Mouse (Mus musculus) liver, embryonic 13.5 days (tissue): ENCODE data around the gene Mtor. TPM values are rescaled to one million over a fixed set of nuclear protein-coding genes. Genes with fewer than 3 reads are reported as not detected.

Experiments
- ATAC-seq: fragments of 200-750 bp; cut with Nextera tagmentation; 2 replicates; pipeline ENCODE4 v1.8.0; 2017; ENCODE audit warnings: low read depth, mild to moderate bottlenecking, moderate number of reproducible peaks, moderate library complexity
- DNase-seq: peaks from one replicate; pipeline ENCODE4 v3.0.0; 2022
- H3K27ac ChIP-seq: fragments of 300-500 bp; sonication (generic); 2 replicates; pipeline ENCODE4 v1.5.1; 2015; ENCODE audit warnings: moderate library complexity, mild to moderate bottlenecking, inconsistent platforms
- H3K27me3 ChIP-seq: fragments of 300-500 bp; sonication (generic); 2 replicates; pipeline ENCODE4 v1.6.1; 2015; ENCODE audit warnings: mild to moderate bottlenecking, inconsistent platforms
- H3K36me3 ChIP-seq: fragments of 300-500 bp; sonication (generic); 2 replicates; pipeline ENCODE4 v1.6.1; 2015; ENCODE audit warnings: mild to moderate bottlenecking, inconsistent platforms
- H3K4me1 ChIP-seq: fragments of 300-500 bp; sonication (generic); replicated peaks from 2 replicates; pipeline ENCODE4 v1.6.1; 2015; ENCODE audit warnings: inconsistent platforms
- H3K4me2 ChIP-seq: fragments of 300-500 bp; sonication (generic); 2 replicates; pipeline ENCODE4 v1.6.1; 2015; ENCODE audit warnings: inconsistent platforms, mild to moderate bottlenecking, moderate library complexity
- H3K4me3 ChIP-seq: fragments of 300-500 bp; sonication (generic); replicated peaks from 2 replicates; pipeline ENCODE4 v1.5.1; 2015; ENCODE audit warnings: mild to moderate bottlenecking, inconsistent platforms
- H3K9ac ChIP-seq: fragments of 300-500 bp; sonication (generic); 2 replicates; pipeline ENCODE4 v1.6.1; 2015; ENCODE audit warnings: mild to moderate bottlenecking, inconsistent platforms
- H3K9me3 ChIP-seq: fragments of 300-500 bp; sonication (generic); replicated peaks from 2 replicates; pipeline ENCODE4 v1.6.1; 2016; ENCODE audit warnings: inconsistent platforms
- WGBS: fragments of 180-500 bp; shearing (Covaris S2); methylation state at CpG from one replicate; pipeline ENCODE4 v1.1.7; 2015; ENCODE audit not compliant: insufficient replicate concordance; 5-methylcytosine and 5-hydroxymethylcytosine counted together
- polyA plus RNA-seq: library from polyadenylated mRNA; unstranded; fragments of >200 nt; fragmentation: Nextera tagmentation; extraction: Ambion mirVana; gene quantifications from 2 replicates; pipeline ENCODE4 v1.2.1, GENCODE M21; 2015

Gene Mtor
- polyA plus RNA-seq, 1 experiment from 2014 or later, result 9.0 TPM

DNA sequence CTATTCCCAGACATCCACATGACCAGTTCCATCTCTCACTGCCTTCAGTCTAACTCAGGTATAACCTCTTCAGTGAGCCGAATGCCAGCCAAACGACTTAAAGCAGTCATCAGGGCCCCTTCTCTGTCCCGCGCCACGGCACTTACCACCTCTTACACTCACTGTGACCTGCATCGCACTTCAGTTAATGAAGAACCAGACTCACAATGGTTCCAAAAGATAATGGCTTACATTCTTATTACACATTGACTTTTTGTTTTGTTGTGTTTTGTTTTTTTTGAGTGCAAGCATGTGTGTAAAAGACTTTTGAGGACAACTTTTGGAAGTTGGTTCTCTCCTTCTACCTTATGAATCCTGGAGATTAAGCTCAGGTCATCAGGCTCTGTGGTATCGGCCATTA is 5.8 kb upstream of the Mtor start:
- WGBS, result 80% methylated on average over 7 of the region's 7 CpGs
- no peaks in the 10 kb centered on the region for H3K27me3 ChIP-seq
- H3K9ac ChIP-seq, result no peak overlapping the region
- peak overlapping the region; percentile 96 for H3K4me2 ChIP-seq
- DNase-seq (no peak), ATAC-seq (no peak)
- H3K9me3 ChIP-seq, result no peaks in the 10 kb centered on the region
- 0 out of 2 replicates have a peak overlapping the region, but pooled peaks have one; percentile 13 for H3K4me3 ChIP-seq
- no peak overlapping the region for H3K27ac ChIP-seq
- H3K4me1 ChIP-seq, result peaks cover 48% of the 10 kb centered on the region
- peaks cover 15% of the 10 kb centered on the region for H3K36me3 ChIP-seq

DNA sequence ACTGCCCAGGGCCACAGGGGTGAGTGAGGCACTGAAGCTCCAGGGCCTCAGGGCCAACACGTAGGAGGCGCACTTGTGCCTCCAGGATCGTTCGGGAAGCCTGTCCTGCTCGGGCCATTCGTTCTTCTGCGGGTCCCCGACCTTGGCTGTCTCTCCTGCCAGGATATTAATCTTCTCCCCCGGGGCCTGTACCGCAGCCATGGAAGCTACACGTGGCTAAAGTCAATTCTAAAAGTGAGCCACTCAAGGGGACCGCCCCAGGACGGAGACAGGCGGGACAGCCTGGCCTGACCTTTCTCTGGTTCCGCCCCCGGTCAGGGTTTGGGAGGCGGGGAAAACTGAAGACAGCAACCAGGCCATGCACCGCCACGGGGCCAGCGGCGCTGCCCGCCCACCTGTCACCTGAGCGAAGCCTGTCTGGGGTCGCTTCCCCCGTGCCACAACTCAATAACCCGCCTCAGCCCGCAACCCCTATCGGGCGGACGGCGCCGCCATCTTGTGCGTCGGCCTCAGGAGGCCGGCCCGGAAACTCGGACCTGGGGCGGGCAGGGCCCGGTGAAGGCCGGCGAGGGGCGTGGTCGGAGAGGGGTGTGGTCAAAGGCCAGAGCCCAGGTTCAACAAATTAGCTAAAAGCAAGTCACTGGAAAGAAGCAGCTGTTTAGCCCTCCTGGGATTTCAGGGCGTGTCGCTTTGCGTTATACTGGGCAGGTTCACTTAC is 4.0 kb upstream of the Mtor start, which contains the start of gene Ubiad1:
Gene Ubiad1 (minus strand): TSS at position 522 of the 718 bp plus-strand sequence.
- Histone ChIP-seq H3K9ac (peak within 1 kb of the TSS; percentile 82), H3K4me1 (peaks cover 51% of the 10 kb centered on the region), H3K4me3 (peak within 1 kb of the TSS; percentile 80), H3K4me2 (peak within 1 kb of the TSS; percentile 96), H3K27ac (peak within 1 kb of the TSS; percentile 81), H3K27me3 (no peaks in the 10 kb centered on the region), H3K36me3 (peaks cover 8% of the 10 kb centered on the region), H3K9me3 (no peaks in the 10 kb centered on the region)
- WGBS, result under 1% methylated on average over 46 of the region's 46 CpGs
- DNase-seq (peak; percentile 80), ATAC-seq (peak; percentile 73)

GRCm38 (mm10) chr4:148448853-148449245 is 438 bp downstream of the Mtor start:
- peak; percentile 47 for DNase-seq

GRCm38 (mm10) chr4:148453707-148454106 is 5.3 kb downstream of the Mtor start:
- DNase-seq, result no peak
- H3K9me3 ChIP-seq, result no peaks in the 10 kb centered on the region
- H3K36me3 ChIP-seq, result peaks cover 66% of the 10 kb centered on the region
- no peak overlapping the region for H3K27ac ChIP-seq
- H3K4me3 ChIP-seq, result no peak overlapping the region
- peaks cover 12% of the 10 kb centered on the region for H3K4me1 ChIP-seq
- H3K4me2 ChIP-seq, result no peak overlapping the region
- WGBS, result 91% methylated on average over 11 of the region's 11 CpGs
- H3K27me3 ChIP-seq, result no peaks in the 10 kb centered on the region
- H3K9ac ChIP-seq, result no peak overlapping the region
- ATAC-seq, result no peak

More at GRCm38 (mm10) chr4:148448853-148449245, 438 bp downstream of the Mtor start:
- Histone ChIP-seq H3K4me1 (peaks cover 33% of the 10 kb centered on the region), H3K4me3 (peak overlapping the region; percentile 96), H3K36me3 (peaks cover 18% of the 10 kb centered on the region), H3K9ac (peak overlapping the region; percentile 94), H3K27me3 (no peaks in the 10 kb centered on the region), H3K4me2 (peak overlapping the region; percentile 87), H3K9me3 (no peaks in the 10 kb centered on the region), H3K27ac (peak overlapping the region; percentile 74)
- under 1% methylated on average over 15 of the region's 15 CpGs for WGBS
- peak; percentile 11; the same call in 1 of the 2 replicates for ATAC-seq

DNA sequence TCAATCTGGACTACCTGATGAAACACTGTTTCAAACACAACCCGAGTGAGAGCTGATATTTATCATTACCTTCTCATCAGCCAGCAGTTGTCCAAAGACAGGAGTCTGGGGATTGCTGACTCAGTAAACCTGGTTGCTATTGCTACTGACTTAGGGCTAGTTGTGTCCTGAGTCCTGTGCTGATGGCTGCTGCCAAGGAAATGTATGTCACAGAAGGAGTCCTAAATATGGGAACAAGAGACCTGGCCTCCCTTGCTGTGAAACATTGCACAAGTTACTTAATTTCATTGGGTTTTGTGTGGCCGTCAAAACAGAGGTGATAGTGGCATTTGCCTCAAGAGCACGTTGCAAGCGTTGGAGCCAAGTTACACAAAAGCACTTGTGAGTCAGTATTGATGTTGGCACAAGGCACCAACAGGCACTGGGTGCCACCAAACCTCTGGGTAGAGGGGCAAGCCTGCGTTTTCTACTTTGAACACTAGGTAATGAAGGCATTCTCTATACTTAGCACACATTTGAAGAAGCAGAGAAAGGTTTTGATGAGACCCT is 7.1 kb downstream of the Mtor start:
- Histone ChIP-seq H3K9me3 (no peaks in the 10 kb centered on the region), H3K4me1 (no peaks in the 10 kb centered on the region), H3K4me3 (no peak overlapping the region), H3K36me3 (peaks cover 83% of the 10 kb centered on the region), H3K9ac (no peak overlapping the region), H3K4me2 (no peak overlapping the region), H3K27me3 (no peaks in the 10 kb centered on the region), H3K27ac (no peak overlapping the region)
- 77% methylated on average over 5 of the region's 5 CpGs for WGBS
- DNase-seq, result no peak
- no peak for ATAC-seq

DNA sequence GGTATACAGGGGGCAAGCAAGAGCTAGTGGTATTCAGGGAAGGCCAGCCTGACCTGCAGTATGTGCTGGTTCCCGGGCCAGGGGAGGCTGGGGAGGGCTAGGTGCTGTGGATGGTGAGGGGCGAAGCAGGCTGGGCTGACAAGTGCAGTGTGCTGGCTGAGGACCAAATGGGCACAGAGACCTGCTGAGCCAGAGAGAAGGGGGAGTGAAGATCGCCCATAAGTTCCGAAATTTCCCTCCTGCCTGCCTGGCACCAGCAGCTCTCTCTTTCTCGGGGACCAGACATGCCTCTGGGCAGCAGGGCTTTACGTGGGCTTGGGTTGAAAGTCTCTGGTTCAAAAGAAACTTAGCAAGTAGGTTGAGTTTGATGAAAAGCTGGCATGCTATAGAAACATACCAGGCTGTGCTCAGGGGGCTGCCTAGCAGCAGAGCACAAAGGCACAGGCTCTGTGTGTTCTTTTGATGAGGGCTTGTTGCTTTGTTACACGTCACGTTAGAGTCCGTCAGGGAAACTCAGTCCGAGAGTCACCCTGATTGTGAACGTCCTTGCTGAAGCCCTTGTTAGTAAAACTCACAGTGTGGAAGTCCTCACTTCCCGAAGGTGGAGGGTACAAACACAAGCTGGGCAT is 12.4 kb downstream of the Mtor start:
- Histone ChIP-seq H3K4me1 (no peaks in the 10 kb centered on the region), H3K4me2 (no peak overlapping the region), H3K9ac (no peak overlapping the region), H3K27ac (no peak overlapping the region), H3K9me3 (no peaks in the 10 kb centered on the region), H3K36me3 (peaks cover 95% of the 10 kb centered on the region), H3K27me3 (no peaks in the 10 kb centered on the region), H3K4me3 (no peak overlapping the region)
- 89% methylated on average over 12 of the region's 12 CpGs for WGBS
- no peak for DNase-seq
- ATAC-seq, result no peak

DNA sequence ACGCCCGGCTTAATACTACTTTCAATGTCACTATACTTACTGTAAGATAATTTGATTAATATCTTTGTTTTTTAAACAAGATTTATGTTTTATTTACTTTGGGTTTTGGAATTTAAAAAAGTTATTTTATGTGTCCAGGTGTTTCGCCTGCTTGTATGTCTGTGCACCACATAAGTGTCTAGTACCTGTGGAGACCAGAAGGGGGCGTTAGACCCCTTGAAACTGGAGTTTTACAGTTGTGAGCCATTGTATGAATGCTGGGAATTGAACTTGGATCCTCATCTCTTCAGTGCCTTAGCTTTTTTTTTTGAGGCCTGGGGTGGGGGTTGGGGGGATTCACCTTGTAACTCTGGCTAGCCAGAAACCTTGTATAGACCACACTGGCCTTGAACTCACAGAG is 13.4 kb downstream of the Mtor start:
- no peak overlapping the region for H3K4me2 ChIP-seq
- DNase-seq (no peak), ATAC-seq (no peak)
- no peak overlapping the region for H3K9ac ChIP-seq
- H3K36me3 ChIP-seq, result peaks cover 95% of the 10 kb centered on the region
- no peaks in the 10 kb centered on the region for H3K4me1 ChIP-seq
- WGBS, result 75% methylated on average over 4 of the region's 4 CpGs
- H3K27ac ChIP-seq, result no peak overlapping the region
- H3K27me3 ChIP-seq, result no peaks in the 10 kb centered on the region
- no peaks in the 10 kb centered on the region for H3K9me3 ChIP-seq
- no peak overlapping the region for H3K4me3 ChIP-seq

GRCm38 (mm10) chr4:148462717-148463116 is 14.3 kb downstream of the Mtor start:
- 91% methylated on average over 13 of the region's 13 CpGs for WGBS
- Histone ChIP-seq H3K27me3 (no peaks in the 10 kb centered on the region), H3K36me3 (peaks cover 94% of the 10 kb centered on the region), H3K9ac (no peak overlapping the region), H3K9me3 (no peaks in the 10 kb centered on the region), H3K4me1 (no peaks in the 10 kb centered on the region), H3K4me2 (no peak overlapping the region), H3K27ac (no peak overlapping the region), H3K4me3 (no peak overlapping the region)
- DNase-seq, result no peak
- no peak for ATAC-seq

- Histone ChIP-seq H3K4me1 (no peaks in the 10 kb centered on the region), H3K27me3 (no peaks in the 10 kb centered on the region), H3K4me2 (no peak overlapping the region), H3K9ac (no peak overlapping the region), H3K4me3 (no peak overlapping the region), H3K27ac (no peak overlapping the region), H3K9me3 (no peaks in the 10 kb centered on the region), H3K36me3 (peaks cover 94% of the 10 kb centered on the region)
- WGBS, result 82% methylated on average over 14 of the region's 14 CpGs
- DNase-seq, result no peak
- ATAC-seq, result peak; percentile 24
Observed at GRCm38 (mm10) chr4:148463208-148463960, 15.0 kb downstream of the Mtor start.

GRCm38 (mm10) chr4:148464301-148464700 is 15.9 kb downstream of the Mtor start:
- H3K4me3 ChIP-seq, result no peak overlapping the region
- WGBS, result 86% methylated on average over 12 of the region's 12 CpGs
- peaks cover 94% of the 10 kb centered on the region for H3K36me3 ChIP-seq
- H3K27ac ChIP-seq, result no peak overlapping the region
- ATAC-seq, result no peak
- H3K9me3 ChIP-seq, result no peaks in the 10 kb centered on the region
- H3K27me3 ChIP-seq, result no peaks in the 10 kb centered on the region
- H3K9ac ChIP-seq, result no peak overlapping the region
- H3K4me1 ChIP-seq, result no peaks in the 10 kb centered on the region
- DNase-seq, result no peak
- no peak overlapping the region for H3K4me2 ChIP-seq

GRCm38 (mm10) chr4:148464869-148465268 is 16.5 kb downstream of the Mtor start:
- H3K4me3 ChIP-seq, result no peak overlapping the region
- ATAC-seq, result no peak
- no peak overlapping the region for H3K27ac ChIP-seq
- 91% methylated on average over 12 of the region's 12 CpGs for WGBS
- DNase-seq, result no peak
- no peak overlapping the region for H3K9ac ChIP-seq
- no peaks in the 10 kb centered on the region for H3K9me3 ChIP-seq
- H3K4me1 ChIP-seq, result no peaks in the 10 kb centered on the region
- no peaks in the 10 kb centered on the region for H3K27me3 ChIP-seq
- no peak overlapping the region for H3K4me2 ChIP-seq
- H3K36me3 ChIP-seq, result peaks cover 94% of the 10 kb centered on the region
